Mouse (Mus musculus): ENCODE measurements around the gene Muc1. TPM values are rescaled to one million over a fixed set of nuclear protein-coding genes. Genes with fewer than 3 reads are reported as not detected.

The Muc1 gene
- polyA plus RNA-seq, 1 experiment from 2014 or later: 1.6 TPM

- H3K4me2 ChIP-seq: no peak overlapping the region
- 88% methylated on average over 5 of the region's 5 CpGs for WGBS
- ATAC-seq (ENCODE audit: insufficient number of reproducible peaks, insufficient read depth, low FRiP score, low TSS enrichment, low read depth): no peak
- H3K27me3 ChIP-seq: peaks cover 8% of the 10 kb centered on the region; the same call in 1 of the 2 replicates
- no peaks in the 10 kb centered on the region for H3K36me3 ChIP-seq
- no peak overlapping the region for H3K4me3 ChIP-seq
- H3K9ac ChIP-seq: no peak overlapping the region
- no peak overlapping the region for H3K27ac ChIP-seq
- H3K9me3 ChIP-seq: no peaks in the 10 kb centered on the region
- H3K4me1 ChIP-seq: peaks cover 20% of the 10 kb centered on the region
Measured at GRCm38 (mm10) chr3:89254994-89255393, 26.1 kb downstream of the Muc1 start.

- Histone ChIP-seq H3K4me1 (peaks cover 13% of the 10 kb centered on the region), H3K4me2 (no peak overlapping the region), H3K27me3 (peaks cover 8% of the 10 kb centered on the region; the same call in 1 of the 2 replicates), H3K27ac (no peak overlapping the region), H3K4me3 (no peak overlapping the region), H3K9ac (no peak overlapping the region), H3K9me3 (no peaks in the 10 kb centered on the region), H3K36me3 (no peaks in the 10 kb centered on the region)
- ATAC-seq (ENCODE audit: insufficient number of reproducible peaks, insufficient read depth, low FRiP score, low TSS enrichment, low read depth): no peak
- WGBS: 77% methylated on average over 5 of the region's 5 CpGs
Measured at GRCm38 (mm10) chr3:89256177-89256576, 27.3 kb downstream of the Muc1 start.

GRCm38 (mm10) chr3:89259076-89259475, 30.2 kb downstream of the Muc1 start, which contains the start of gene Dpm3:
Gene Dpm3, plus strand, starts transcription at chr3:89259358.
- no peaks in the 10 kb centered on the region for H3K9me3 ChIP-seq
- H3K27ac ChIP-seq: no peak within 1 kb of the TSS
- no peak for ATAC-seq (ENCODE audit: insufficient number of reproducible peaks, insufficient read depth, low FRiP score, low TSS enrichment, low read depth)
- H3K36me3 ChIP-seq: no peaks in the 10 kb centered on the region
- 0 out of 2 replicates have a peak, but pooled peaks cover 3% of the 10 kb centered on the region for H3K4me1 ChIP-seq
- WGBS: 57% methylated on average over 7 of the region's 7 CpGs
- H3K27me3 ChIP-seq: no peaks in the 10 kb centered on the region
- H3K4me2 ChIP-seq: no peak within 1 kb of the TSS
- no peak within 1 kb of the TSS for H3K4me3 ChIP-seq
- no peak within 1 kb of the TSS for H3K9ac ChIP-seq

GRCm38 (mm10) chr3:89260211-89260610, 31.4 kb downstream of the Muc1 start:
- no peak for ATAC-seq (ENCODE audit: insufficient number of reproducible peaks, insufficient read depth, low FRiP score, low TSS enrichment, low read depth)
- H3K4me2 ChIP-seq: no peak overlapping the region
- H3K9me3 ChIP-seq: no peaks in the 10 kb centered on the region
- no peak overlapping the region for H3K9ac ChIP-seq
- H3K27me3 ChIP-seq: no peaks in the 10 kb centered on the region
- H3K36me3 ChIP-seq: no peaks in the 10 kb centered on the region
- 78% methylated on average over 3 of the region's 3 CpGs for WGBS
- H3K4me1 ChIP-seq: 0 out of 2 replicates have a peak, but pooled peaks cover 3% of the 10 kb centered on the region
- H3K4me3 ChIP-seq: no peak overlapping the region
- H3K27ac ChIP-seq: no peak overlapping the region

GRCm38 (mm10) chr3:89262417-89262816, 33.6 kb downstream of the Muc1 start:
- no peak overlapping the region for H3K9ac ChIP-seq
- H3K27ac ChIP-seq: no peak overlapping the region
- H3K4me3 ChIP-seq: no peak overlapping the region
- no peak overlapping the region for H3K4me2 ChIP-seq
- no peaks in the 10 kb centered on the region for H3K27me3 ChIP-seq
- 74% methylated on average over 10 of the region's 10 CpGs for WGBS
- no peaks in the 10 kb centered on the region for H3K36me3 ChIP-seq
- peaks cover 13% of the 10 kb centered on the region for H3K4me1 ChIP-seq
- H3K9me3 ChIP-seq: no peaks in the 10 kb centered on the region
- no peak for ATAC-seq (ENCODE audit: insufficient number of reproducible peaks, insufficient read depth, low FRiP score, low TSS enrichment, low read depth)

GRCm38 (mm10) chr3:89266439-89266893, 37.6 kb downstream of the Muc1 start:
- H3K27ac ChIP-seq: peak overlapping the region; percentile 77
- peak; percentile 57; the same call in 1 of the 2 replicates for ATAC-seq (ENCODE audit: insufficient number of reproducible peaks, insufficient read depth, low FRiP score, low TSS enrichment, low read depth)

GRCm38 (mm10) chr3:89268916-89269315, 40.1 kb downstream of the Muc1 start:
- H3K36me3 ChIP-seq: peaks cover 17% of the 10 kb centered on the region
- peak overlapping the region; percentile 78 for H3K4me2 ChIP-seq
- H3K27ac ChIP-seq: no peak overlapping the region; the same call in 1 of the 2 replicates
- no peaks in the 10 kb centered on the region for H3K9me3 ChIP-seq
- no peaks in the 10 kb centered on the region for H3K27me3 ChIP-seq
- peaks cover 43% of the 10 kb centered on the region for H3K4me1 ChIP-seq
- peak overlapping the region; percentile 83; the same call in 1 of the 2 replicates for H3K9ac ChIP-seq
- no peak for ATAC-seq (ENCODE audit: insufficient number of reproducible peaks, insufficient read depth, low FRiP score, low TSS enrichment, low read depth)
- WGBS: 51% methylated on average over 8 of the region's 8 CpGs
- H3K4me3 ChIP-seq: peak overlapping the region; percentile 59; the same call in 1 of the 2 replicates

More at GRCm38 (mm10) chr3:89266439-89266893, 37.6 kb downstream of the Muc1 start:
- Histone ChIP-seq H3K4me1 (peaks cover 43% of the 10 kb centered on the region), H3K36me3 (no peaks in the 10 kb centered on the region), H3K4me3 (peak overlapping the region; percentile 69), H3K4me2 (peak overlapping the region; percentile 84), H3K9ac (peak overlapping the region; percentile 88), H3K27me3 (no peaks in the 10 kb centered on the region), H3K9me3 (no peaks in the 10 kb centered on the region)
- WGBS: under 1% methylated on average over 20 of the region's 20 CpGs

DNA sequence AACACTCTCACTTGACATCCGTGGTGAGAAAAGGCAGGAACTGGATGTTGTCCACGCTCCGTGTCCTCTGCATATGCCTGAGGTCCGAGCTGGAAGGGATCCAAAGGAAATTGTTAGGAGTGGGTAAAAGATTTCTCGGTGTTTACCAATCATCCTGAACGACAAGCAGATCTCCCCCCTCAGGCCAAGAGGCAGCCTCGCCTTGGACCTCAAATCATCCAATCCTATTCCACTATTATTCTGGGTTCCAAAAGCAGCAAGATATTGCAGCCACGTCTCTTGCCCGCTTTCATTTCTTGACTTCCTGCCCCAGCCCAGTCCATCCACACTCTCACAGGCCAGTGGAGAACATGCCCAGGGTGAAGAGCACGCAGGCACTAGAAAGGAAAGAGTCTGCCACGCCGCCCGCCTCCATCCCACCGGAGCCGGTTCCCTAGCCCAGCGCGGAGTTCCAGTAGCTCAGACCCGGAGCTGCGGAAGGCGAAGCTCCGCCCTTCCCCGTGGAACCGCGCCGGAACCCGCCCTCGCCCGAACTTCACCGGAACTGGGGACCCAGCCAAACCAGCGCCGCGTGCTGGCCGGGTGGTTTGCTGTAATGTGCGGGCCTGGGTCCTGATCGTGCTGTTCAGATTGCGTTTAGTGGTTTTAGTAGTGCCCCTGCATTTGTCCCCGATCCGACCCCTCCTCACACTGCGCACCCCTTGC, 41.3 kb downstream of the Muc1 start, which contains the start of gene Slc50a1:
Gene Slc50a1, minus strand, starts transcription at position 520 of the 705 bp plus-strand sequence.
- 3% methylated on average over 39 of the region's 39 CpGs for WGBS
- ATAC-seq (ENCODE audit: insufficient number of reproducible peaks, insufficient read depth, low FRiP score, low TSS enrichment, low read depth): peak; percentile 38
- no peaks in the 10 kb centered on the region for H3K9me3 ChIP-seq
- no peaks in the 10 kb centered on the region for H3K27me3 ChIP-seq
- peak within 1 kb of the TSS; percentile 88 for H3K27ac ChIP-seq
- H3K36me3 ChIP-seq: peaks cover 25% of the 10 kb centered on the region
- H3K4me2 ChIP-seq: peak within 1 kb of the TSS; percentile 78
- peak within 1 kb of the TSS; percentile 59 for H3K4me3 ChIP-seq
- peaks cover 43% of the 10 kb centered on the region for H3K4me1 ChIP-seq
- peak within 1 kb of the TSS; percentile 83 for H3K9ac ChIP-seq

- Histone ChIP-seq H3K27ac (peak overlapping the region; percentile 88), H3K4me2 (peak overlapping the region; percentile 78), H3K36me3 (peaks cover 31% of the 10 kb centered on the region), H3K4me3 (peak overlapping the region; percentile 59), H3K9me3 (no peaks in the 10 kb centered on the region), H3K4me1 (peaks cover 41% of the 10 kb centered on the region), H3K9ac (peak overlapping the region; percentile 83), H3K27me3 (no peaks in the 10 kb centered on the region)
- 69% methylated on average over 6 of the region's 6 CpGs for WGBS
- ATAC-seq (ENCODE audit: insufficient number of reproducible peaks, insufficient read depth, low FRiP score, low TSS enrichment, low read depth): no peak
Measured at GRCm38 (mm10) chr3:89270891-89271290, 42.0 kb downstream of the Muc1 start.

DNA sequence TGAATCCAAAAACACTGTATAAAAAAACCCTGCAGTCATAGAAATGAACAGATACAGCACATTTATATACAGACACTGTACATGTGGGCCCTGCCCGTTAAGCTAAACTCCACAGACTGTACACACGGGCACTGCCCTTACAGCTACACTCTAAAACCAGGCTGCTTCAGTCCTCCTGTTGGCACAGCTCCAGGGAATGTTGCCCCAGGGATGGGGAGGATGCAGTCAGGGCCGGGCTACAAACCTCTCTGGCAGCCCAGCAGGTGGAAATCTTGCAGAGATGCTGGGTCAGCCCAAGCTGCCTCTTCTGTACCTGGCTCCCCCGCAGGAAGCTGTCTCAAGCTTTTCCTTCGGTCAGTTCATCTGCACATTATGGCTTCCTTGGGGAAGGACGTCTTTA, 42.9 kb downstream of the Muc1 start:
- no peak overlapping the region for H3K27ac ChIP-seq
- 59% methylated on average over 6 of the region's 6 CpGs for WGBS
- no peak overlapping the region for H3K4me3 ChIP-seq
- no peak for ATAC-seq (ENCODE audit: insufficient number of reproducible peaks, insufficient read depth, low FRiP score, low TSS enrichment, low read depth)
- H3K4me2 ChIP-seq: no peak overlapping the region
- no peak overlapping the region for H3K9ac ChIP-seq
- peaks cover 46% of the 10 kb centered on the region for H3K4me1 ChIP-seq
- peaks cover 34% of the 10 kb centered on the region for H3K36me3 ChIP-seq
- no peaks in the 10 kb centered on the region for H3K9me3 ChIP-seq
- H3K27me3 ChIP-seq: no peaks in the 10 kb centered on the region

GRCm38 (mm10) chr3:89276061-89276460, 47.2 kb downstream of the Muc1 start:
- 90% methylated on average over 13 of the region's 13 CpGs for WGBS
- Histone ChIP-seq H3K4me2 (peak overlapping the region; percentile 95; the same call in 1 of the 2 replicates), H3K36me3 (peaks cover 34% of the 10 kb centered on the region), H3K27ac (no peak overlapping the region), H3K9me3 (no peaks in the 10 kb centered on the region), H3K4me1 (peaks cover 46% of the 10 kb centered on the region), H3K27me3 (peaks cover 11% of the 10 kb centered on the region), H3K9ac (no peak overlapping the region), H3K4me3 (no peak overlapping the region)
- no peak for ATAC-seq (ENCODE audit: insufficient number of reproducible peaks, insufficient read depth, low FRiP score, low TSS enrichment, low read depth)

All from embryonic facial prominence, embryonic 13.5 days (tissue).